Mouse (Mus musculus): ENCODE results near the gene Slc28a3.
A peak's percentile ranks its signal among the peaks of the same experiment; 100 is the strongest.

The Slc28a3 gene

GRCm38 (mm10) chr13:58610716-58611115 lies at the start of gene Slc28a3:
Gene Slc28a3 (minus strand): TSS chr13:58610877.
- DNase-seq (ENCODE audit: low spot score in 2 of 2), result no peak

GRCm38 (mm10) chr13:58657987-58658386 lies 47.3 kb upstream of the Slc28a3 start:
- no peak for DNase-seq (ENCODE audit: low spot score in 2 of 2)

GRCm38 (mm10) chr13:58656885-58657284 lies 46.2 kb upstream of the Slc28a3 start:
- no peak for DNase-seq (ENCODE audit: low spot score in 2 of 2)

- no peak for DNase-seq (ENCODE audit: low spot score in 2 of 2)
These were observed 44.9 kb upstream of the Slc28a3 start for GRCm38 (mm10) chr13:58655552-58655951.

GRCm38 (mm10) chr13:58640330-58640729 lies 29.7 kb upstream of the Slc28a3 start:
- DNase-seq (ENCODE audit: low spot score in 2 of 2), result peak; percentile 18 to 68

GRCm38 (mm10) chr13:58638950-58639349 lies 28.3 kb upstream of the Slc28a3 start:
- no peak for DNase-seq (ENCODE audit: low spot score in 2 of 2)

- DNase-seq (ENCODE audit: low spot score in 2 of 2), result no peak
These were observed 26.8 kb upstream of the Slc28a3 start for GRCm38 (mm10) chr13:58637360-58638002.

- DNase-seq (ENCODE audit: low spot score in 2 of 2), result no peak
These were observed 23.2 kb upstream of the Slc28a3 start for GRCm38 (mm10) chr13:58633887-58634286.

- no peak for DNase-seq (ENCODE audit: low spot score in 2 of 2)
These were observed 20.1 kb upstream of the Slc28a3 start for GRCm38 (mm10) chr13:58630756-58631155.

- no peak for DNase-seq (ENCODE audit: low spot score in 2 of 2)
These were observed 18.8 kb upstream of the Slc28a3 start for GRCm38 (mm10) chr13:58629365-58630050.

- no peak for DNase-seq (ENCODE audit: low spot score in 2 of 2)
These were observed 12.0 kb upstream of the Slc28a3 start for GRCm38 (mm10) chr13:58622647-58623046.

GRCm38 (mm10) chr13:58619301-58619700 lies 8.6 kb upstream of the Slc28a3 start:
- no peak for DNase-seq (ENCODE audit: low spot score in 2 of 2)

- DNase-seq (ENCODE audit: low spot score in 2 of 2), result no peak
These were observed 618 bp downstream of the Slc28a3 start for GRCm38 (mm10) chr13:58610059-58610458.

- no peak for DNase-seq (ENCODE audit: low spot score in 2 of 2)
These were observed 9.3 kb downstream of the Slc28a3 start for GRCm38 (mm10) chr13:58601201-58601855.

GRCm38 (mm10) chr13:58598578-58598977 lies 12.1 kb downstream of the Slc28a3 start:
- DNase-seq (ENCODE audit: low spot score in 2 of 2), result no peak

- DNase-seq (ENCODE audit: low spot score in 2 of 2), result peak; percentile 53 to 69
These were observed 17.5 kb downstream of the Slc28a3 start for GRCm38 (mm10) chr13:58593129-58593528.

- no peak for DNase-seq (ENCODE audit: low spot score in 2 of 2)
These were observed 18.8 kb downstream of the Slc28a3 start for GRCm38 (mm10) chr13:58591912-58592311.

- DNase-seq (ENCODE audit: low spot score in 2 of 2), result peak; percentile 38 to 72
These were observed 20.0 kb downstream of the Slc28a3 start for GRCm38 (mm10) chr13:58590630-58591029.

- peak; percentile 70 to 86 for DNase-seq (ENCODE audit: low spot score in 2 of 2)
These were observed 21.2 kb downstream of the Slc28a3 start for GRCm38 (mm10) chr13:58589517-58589858.

GRCm38 (mm10) chr13:58588655-58589516 lies 21.8 kb downstream of the Slc28a3 start:
- no peak for DNase-seq (ENCODE audit: low spot score in 2 of 2)

GRCm38 (mm10) chr13:58587962-58588361 lies 22.7 kb downstream of the Slc28a3 start:
- no peak for DNase-seq (ENCODE audit: low spot score in 2 of 2)

GRCm38 (mm10) chr13:58566181-58566580 lies 44.5 kb downstream of the Slc28a3 start:
- no peak for DNase-seq (ENCODE audit: low spot score in 2 of 2)

All from spleen, postnatal 4 days (tissue).